Mouse (Mus musculus): ENCODE data around the gene Usp45. TPM values are rescaled to one million over a fixed set of nuclear protein-coding genes. Genes with fewer than 3 reads are reported as not detected.

The Usp45 gene
- polyA plus RNA-seq, 1 experiment: 0.96 TPM

DNA sequence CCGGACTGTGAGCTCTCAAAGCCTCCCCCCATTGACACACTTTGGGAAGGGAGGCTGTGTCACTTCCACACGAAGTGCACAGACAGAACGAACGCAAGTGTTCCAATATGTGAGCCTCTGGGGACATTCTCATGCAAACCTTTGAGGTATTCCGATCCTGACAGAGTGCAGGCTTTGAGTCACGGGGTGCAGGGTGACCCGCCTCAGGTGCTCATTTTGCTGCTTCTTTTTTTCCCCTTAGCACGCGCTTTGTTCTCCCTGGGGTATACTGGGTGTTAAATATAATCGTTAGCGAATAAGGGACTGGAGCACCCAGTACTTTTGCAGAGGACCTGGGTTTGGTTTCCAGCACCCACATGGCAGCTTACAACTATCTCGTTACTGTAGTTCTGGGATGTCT, 19.3 kb downstream of the Usp45 start:
- no peaks in the 10 kb centered on the region for H3K27me3 ChIP-seq (replicated peaks)
- TF ChIP-seq GATA1 (IDR thresholded peaks at IDR 0.05; ENCODE audit: borderline replicate concordance, low read length) (no peak), FLI1 (IDR thresholded peaks at IDR 0.05; ENCODE audit: low read length) (no peak)
- no peaks in the 10 kb centered on the region; the same call in 1 of the 2 replicates for H3K4me1 ChIP-seq
- peaks cover 8% of the 10 kb centered on the region for H3K9me3 ChIP-seq
- H3K36me3 ChIP-seq (replicated peaks; ENCODE audit: low read length): peaks cover 89% of the 10 kb centered on the region
- no peak overlapping the region for H3K4me3 ChIP-seq (replicated peaks)

DNA sequence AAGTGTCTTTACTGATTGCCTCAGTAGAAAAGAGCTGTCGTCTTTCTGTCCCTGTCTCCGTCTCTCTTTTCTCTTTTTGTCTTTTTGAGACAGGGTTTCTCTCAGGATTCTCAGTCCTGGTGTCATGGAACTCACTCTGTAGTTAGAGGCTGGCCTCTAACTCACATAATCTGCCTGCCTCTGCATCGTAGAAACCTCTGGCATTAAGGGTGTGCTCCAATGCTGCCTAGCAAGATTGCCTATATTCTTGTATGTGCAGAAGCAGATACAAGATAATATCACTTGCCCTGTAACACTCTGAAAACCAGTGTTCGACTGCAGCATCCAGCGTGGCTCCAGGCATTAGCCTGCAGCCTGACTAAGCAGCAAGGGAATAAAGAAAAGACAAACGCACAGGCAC, 21.9 kb downstream of the Usp45 start:
- TF ChIP-seq FLI1 (IDR thresholded peaks at IDR 0.05; ENCODE audit: low read length): no peak
- no peak for TF ChIP-seq GATA1 (IDR thresholded peaks at IDR 0.05; ENCODE audit: borderline replicate concordance, low read length)
- Histone ChIP-seq H3K27me3 (replicated peaks) (no peaks in the 10 kb centered on the region), H3K9me3 (peaks cover 10% of the 10 kb centered on the region), H3K4me1 (no peaks in the 10 kb centered on the region), H3K36me3 (replicated peaks; ENCODE audit: low read length) (peaks cover 82% of the 10 kb centered on the region), H3K4me3 (replicated peaks) (no peak overlapping the region)

DNA sequence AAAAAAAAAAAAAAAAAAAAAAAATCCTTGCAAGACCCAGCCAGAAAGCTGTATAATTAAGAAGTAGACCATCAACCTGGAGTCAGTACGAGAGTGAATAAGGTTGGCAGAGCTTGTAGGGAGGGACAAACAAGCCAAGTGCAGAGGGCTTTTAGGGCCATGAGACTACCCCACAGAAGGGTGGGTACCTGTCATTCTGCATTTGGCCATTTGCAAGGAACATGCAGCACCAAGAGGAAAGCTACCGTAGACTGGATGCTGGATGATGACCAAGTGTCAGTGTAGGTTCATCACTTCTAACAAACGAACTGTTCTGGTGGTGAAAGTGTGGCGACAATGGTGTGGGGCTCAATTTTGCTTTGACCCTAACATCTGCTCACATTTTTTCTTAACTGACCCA, 22.9 kb downstream of the Usp45 start:
- Histone ChIP-seq H3K4me3 (replicated peaks) (no peak overlapping the region), H3K9me3 (peaks cover 10% of the 10 kb centered on the region), H3K36me3 (replicated peaks; ENCODE audit: low read length) (peaks cover 72% of the 10 kb centered on the region), H3K4me1 (no peaks in the 10 kb centered on the region), H3K27me3 (replicated peaks) (no peaks in the 10 kb centered on the region)
- TF ChIP-seq GATA1 (IDR thresholded peaks at IDR 0.05; ENCODE audit: borderline replicate concordance, low read length) (no peak), FLI1 (IDR thresholded peaks at IDR 0.05; ENCODE audit: low read length) (no peak)

DNA sequence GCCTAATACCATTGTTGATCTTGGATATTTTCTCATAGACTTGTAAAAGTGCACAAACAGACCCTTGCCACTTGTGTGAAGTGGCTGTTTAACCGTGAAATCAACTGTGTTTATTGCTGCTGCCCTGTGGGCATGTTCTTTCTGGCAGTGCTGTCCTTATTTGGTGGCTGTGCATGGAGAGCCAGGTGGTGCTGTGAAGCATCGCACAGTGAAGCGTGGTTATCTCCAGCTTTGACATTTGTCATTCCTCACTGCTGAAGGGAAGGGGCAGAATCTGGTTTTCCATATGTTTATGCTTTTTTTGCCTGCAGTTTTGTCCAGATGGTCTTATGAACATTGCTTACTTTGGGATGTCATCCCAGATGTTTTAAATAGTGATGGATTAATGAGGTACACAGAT, 26.7 kb downstream of the Usp45 start:
- H3K4me1 ChIP-seq: peaks cover 6% of the 10 kb centered on the region
- peaks cover 70% of the 10 kb centered on the region for H3K36me3 ChIP-seq (replicated peaks; ENCODE audit: low read length)
- no peak overlapping the region for H3K4me3 ChIP-seq (replicated peaks)
- H3K9me3 ChIP-seq: peaks cover 10% of the 10 kb centered on the region
- no peaks in the 10 kb centered on the region for H3K27me3 ChIP-seq (replicated peaks)
- TF ChIP-seq FLI1 (IDR thresholded peaks at IDR 0.05; ENCODE audit: low read length): no peak
- TF ChIP-seq GATA1 (IDR thresholded peaks at IDR 0.05; ENCODE audit: borderline replicate concordance, low read length): no peak

DNA sequence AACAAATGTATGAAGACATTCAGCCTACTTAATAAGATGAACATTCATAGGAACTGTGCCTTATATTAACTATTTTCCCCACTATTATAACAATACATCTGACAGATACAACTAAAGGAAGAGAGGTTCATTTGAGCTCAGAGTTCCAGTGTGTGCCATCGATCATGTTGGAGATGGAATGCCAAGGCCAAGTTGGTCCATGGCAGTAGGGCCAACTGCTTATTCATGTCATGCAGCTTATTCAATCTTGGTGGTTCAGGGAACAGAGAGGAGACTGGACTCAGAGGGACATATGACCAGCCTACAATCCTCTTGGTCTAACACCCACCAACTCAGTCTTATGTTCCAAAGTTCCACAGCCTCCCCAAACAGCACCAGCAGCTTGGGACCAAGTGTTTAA, 34.1 kb downstream of the Usp45 start:
- Histone ChIP-seq H3K9me3 (no peaks in the 10 kb centered on the region), H3K4me1 (peaks cover 26% of the 10 kb centered on the region), H3K4me3 (replicated peaks) (no peak overlapping the region), H3K27me3 (replicated peaks) (no peaks in the 10 kb centered on the region), H3K36me3 (replicated peaks; ENCODE audit: low read length) (peaks cover 92% of the 10 kb centered on the region)
- TF ChIP-seq GATA1 (IDR thresholded peaks at IDR 0.05; ENCODE audit: borderline replicate concordance, low read length) (no peak), FLI1 (IDR thresholded peaks at IDR 0.05; ENCODE audit: low read length) (no peak)

DNA sequence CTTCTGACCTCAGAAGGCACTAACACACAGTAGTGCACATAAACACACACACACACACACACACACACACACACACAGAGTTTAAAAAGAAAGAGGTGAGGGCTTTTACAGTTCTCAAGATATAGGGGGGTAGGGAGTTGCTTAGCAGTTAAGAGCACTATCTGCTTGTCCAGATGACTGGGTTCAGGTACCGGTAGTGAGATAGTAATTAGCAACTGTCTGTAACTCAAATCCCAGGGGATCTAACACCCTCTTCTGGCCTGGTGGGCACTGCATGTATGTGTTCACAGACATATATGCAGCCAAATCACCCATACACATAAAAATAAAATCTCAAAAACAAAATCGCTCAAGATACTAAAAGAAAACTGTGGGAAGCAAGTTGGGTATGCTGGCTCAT, 34.7 kb downstream of the Usp45 start:
- H3K36me3 ChIP-seq (replicated peaks; ENCODE audit: low read length): peaks cover 92% of the 10 kb centered on the region
- H3K27me3 ChIP-seq (replicated peaks): no peaks in the 10 kb centered on the region
- peaks cover 26% of the 10 kb centered on the region for H3K4me1 ChIP-seq
- TF ChIP-seq FLI1 (IDR thresholded peaks at IDR 0.05; ENCODE audit: low read length): no peak
- no peak for TF ChIP-seq GATA1 (IDR thresholded peaks at IDR 0.05; ENCODE audit: borderline replicate concordance, low read length)
- H3K4me3 ChIP-seq (replicated peaks): no peak overlapping the region
- no peaks in the 10 kb centered on the region for H3K9me3 ChIP-seq

DNA sequence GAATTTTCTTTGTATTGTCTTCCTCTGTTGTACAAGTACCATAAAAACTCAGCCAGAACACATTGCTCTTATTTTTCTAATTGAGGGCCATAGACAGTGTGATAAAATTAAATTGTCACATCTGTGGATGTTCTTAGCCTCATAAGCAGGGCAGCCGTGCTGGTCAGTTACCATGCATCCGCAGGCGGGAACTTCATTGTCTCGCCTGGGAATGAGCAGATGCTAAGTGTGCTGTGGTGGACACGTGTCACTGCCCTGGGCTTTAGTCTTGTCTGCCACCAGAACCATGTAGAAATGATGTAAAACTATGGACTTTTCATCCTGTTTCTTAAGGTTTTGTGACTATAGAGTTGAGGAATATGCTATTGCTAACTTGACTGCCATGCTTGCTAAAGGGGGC, 40.2 kb downstream of the Usp45 start:
- TF ChIP-seq GATA1 (IDR thresholded peaks at IDR 0.05; ENCODE audit: borderline replicate concordance, low read length) (no peak), FLI1 (IDR thresholded peaks at IDR 0.05; ENCODE audit: low read length) (no peak)
- no peaks in the 10 kb centered on the region for H3K4me1 ChIP-seq
- H3K27me3 ChIP-seq (replicated peaks): no peaks in the 10 kb centered on the region
- peaks cover 88% of the 10 kb centered on the region for H3K36me3 ChIP-seq (replicated peaks; ENCODE audit: low read length)
- H3K9me3 ChIP-seq: no peaks in the 10 kb centered on the region
- H3K4me3 ChIP-seq (replicated peaks): no peak overlapping the region

DNA sequence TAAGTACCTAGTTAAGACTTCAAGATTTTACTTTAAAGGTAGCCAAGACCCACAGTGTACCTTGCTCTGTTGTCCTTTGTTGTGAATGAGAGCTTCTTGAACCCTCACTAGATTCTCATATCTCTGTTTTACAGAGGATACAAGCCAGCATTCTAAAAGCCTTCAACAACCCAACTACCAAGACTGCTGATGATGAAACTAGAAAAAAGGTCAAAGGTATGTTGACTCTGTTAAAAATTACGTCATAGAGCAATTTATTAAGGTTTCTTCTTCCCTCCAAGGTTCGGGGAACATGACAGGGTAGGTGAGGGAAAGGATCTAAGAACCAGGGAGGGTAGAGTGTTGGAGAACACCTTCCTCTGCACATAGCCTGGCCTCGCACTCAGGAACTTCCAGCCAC, 43.7 kb downstream of the Usp45 start:
- peaks cover 71% of the 10 kb centered on the region for H3K36me3 ChIP-seq (replicated peaks; ENCODE audit: low read length)
- no peaks in the 10 kb centered on the region for H3K27me3 ChIP-seq (replicated peaks)

DNA sequence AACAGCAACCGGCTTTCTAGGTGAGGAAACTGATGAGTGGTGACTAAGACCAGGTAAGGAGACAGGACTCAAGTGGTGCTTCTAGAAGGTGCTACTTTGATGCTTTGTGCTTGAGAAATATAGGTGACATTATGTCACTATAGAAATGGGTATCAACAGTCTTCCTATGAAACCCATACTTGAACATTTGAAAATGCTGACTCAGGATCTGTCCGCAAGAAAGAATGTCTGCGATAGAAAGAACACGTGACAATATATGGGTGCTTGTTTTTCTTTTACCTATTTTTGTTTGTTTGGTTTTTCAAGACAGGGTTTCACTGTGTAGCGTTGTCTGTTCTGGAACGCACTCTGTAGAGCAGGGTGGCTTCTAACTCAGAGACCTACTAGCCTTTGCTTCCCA, 45.7 kb downstream of the Usp45 start:
- Histone ChIP-seq H3K4me3 (replicated peaks) (no peak overlapping the region), H3K36me3 (replicated peaks; ENCODE audit: low read length) (peaks cover 73% of the 10 kb centered on the region), H3K27me3 (replicated peaks) (no peaks in the 10 kb centered on the region), H3K9me3 (no peaks in the 10 kb centered on the region), H3K4me1 (no peaks in the 10 kb centered on the region)
- TF ChIP-seq GATA1 (IDR thresholded peaks at IDR 0.05; ENCODE audit: borderline replicate concordance, low read length): no peak
- no peak for TF ChIP-seq FLI1 (IDR thresholded peaks at IDR 0.05; ENCODE audit: low read length)

More for the DNA sequence above, 43.7 kb downstream of the Usp45 start:
- Histone ChIP-seq H3K4me3 (replicated peaks) (no peak overlapping the region), H3K9me3 (no peaks in the 10 kb centered on the region), H3K4me1 (no peaks in the 10 kb centered on the region)
- TF ChIP-seq FLI1 (IDR thresholded peaks at IDR 0.05; ENCODE audit: low read length) (no peak), GATA1 (IDR thresholded peaks at IDR 0.05; ENCODE audit: borderline replicate concordance, low read length) (no peak)

DNA sequence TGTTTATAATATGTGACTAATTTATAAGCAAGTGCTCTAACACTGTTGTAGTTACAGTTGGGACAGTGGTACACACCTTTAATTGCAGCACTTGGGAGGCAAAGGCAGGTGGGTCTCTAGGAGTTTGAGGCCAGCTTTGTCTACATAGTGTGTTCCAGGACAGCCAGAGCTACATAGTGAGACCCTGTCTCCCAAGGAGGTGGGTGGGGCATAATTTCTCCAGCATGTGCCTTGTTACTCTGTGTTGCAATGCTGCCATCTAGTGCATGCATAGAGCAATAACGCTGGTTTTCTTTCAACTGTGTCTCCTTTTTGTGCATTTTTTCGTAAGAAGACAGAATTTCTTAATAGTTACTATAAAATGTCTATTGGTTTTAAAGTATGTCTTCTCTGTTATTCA, 47.1 kb downstream of the Usp45 start:
- H3K36me3 ChIP-seq (replicated peaks; ENCODE audit: low read length): peaks cover 77% of the 10 kb centered on the region
- H3K4me3 ChIP-seq (replicated peaks): no peak overlapping the region
- no peaks in the 10 kb centered on the region for H3K27me3 ChIP-seq (replicated peaks)
- H3K9me3 ChIP-seq: no peaks in the 10 kb centered on the region
- no peak for TF ChIP-seq GATA1 (IDR thresholded peaks at IDR 0.05; ENCODE audit: borderline replicate concordance, low read length)
- TF ChIP-seq FLI1 (IDR thresholded peaks at IDR 0.05; ENCODE audit: low read length): no peak
- no peaks in the 10 kb centered on the region for H3K4me1 ChIP-seq

DNA sequence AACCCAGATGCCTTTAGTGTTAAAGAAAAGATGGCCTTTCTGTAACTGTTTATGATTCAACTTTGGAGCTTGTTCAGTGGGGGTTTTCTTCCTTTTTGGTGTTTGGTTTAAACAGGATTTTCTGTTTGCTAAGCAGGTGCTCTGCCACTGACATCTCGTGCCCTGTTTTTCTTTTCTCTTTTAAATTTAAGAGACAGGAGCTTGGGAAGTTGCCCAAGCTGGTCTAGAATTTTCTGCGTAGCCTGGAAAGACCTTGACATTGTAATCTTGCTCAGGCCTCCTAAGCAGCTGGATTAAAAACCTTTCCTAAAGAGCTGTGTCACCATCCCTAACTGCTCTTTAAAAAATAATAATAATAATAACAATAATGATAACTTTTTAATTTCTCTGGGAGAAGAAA, 59.7 kb downstream of the Usp45 start:
- no peak for TF ChIP-seq GATA1 (IDR thresholded peaks at IDR 0.05; ENCODE audit: borderline replicate concordance, low read length)
- H3K4me3 ChIP-seq (replicated peaks): no peak overlapping the region
- H3K4me1 ChIP-seq: peaks cover 5% of the 10 kb centered on the region
- H3K36me3 ChIP-seq (replicated peaks; ENCODE audit: low read length): peaks cover 68% of the 10 kb centered on the region
- H3K27me3 ChIP-seq (replicated peaks): no peaks in the 10 kb centered on the region
- H3K9me3 ChIP-seq: no peaks in the 10 kb centered on the region
